Mouse (Mus musculus): ENCODE results near the gene Gm28308. TPM values are rescaled to one million over a fixed set of nuclear protein-coding genes. Genes with fewer than 3 reads are reported as not detected.

The Gm28308 gene
- total RNA-seq, 2 experiments from 2014 or later: not detected

Other genes with a start within 250 kb of the Gm28308 start
- gene Skap2, start 200.8 kb downstream of the Gm28308 start, total RNA-seq (2023): 10 to 100 TPM in 1 of 2 experiments, 1 to 10 TPM in 1; 9.8 to 18.1 TPM
- gene Hoxa1, start 55.0 kb downstream of the Gm28308 start, total RNA-seq (2023): not detected
- gene Hoxa2, start 48.5 kb downstream of the Gm28308 start, total RNA-seq (2023): not detected
- not detected for gene 5730596B20Rik, start 35.8 kb downstream of the Gm28308 start, total RNA-seq (2023)
- not detected for gene Hoxa4, start 21.6 kb downstream of the Gm28308 start, total RNA-seq (2023)
- gene Hoxa5, start 8.8 kb downstream of the Gm28308 start, total RNA-seq (2023): not detected
- not detected for gene Hoxa6, start 4.6 kb downstream of the Gm28308 start, total RNA-seq (2023)
- gene Hoxa3, start within 50 bp of the Gm28308 start, total RNA-seq (2023): not detected
- gene Hoxa7, start 8.5 kb upstream of the Gm28308 start, total RNA-seq (2023): not detected
- gene Hoxa9, start 17.8 kb upstream of the Gm28308 start, total RNA-seq (2023): not detected
- not detected for gene Hoxa10, start 27.5 kb upstream of the Gm28308 start, total RNA-seq (2023)
- gene Hoxa11, start 32.5 kb upstream of the Gm28308 start, total RNA-seq (2023): not detected
- gene Hoxa13, start 47.5 kb upstream of the Gm28308 start, total RNA-seq (2023): not detected
- gene Evx1, start 100.2 kb upstream of the Gm28308 start, total RNA-seq (2023): under 1 TPM; 0.17 to 0.77 TPM

Measured in T-cell, adult 66 days (primary cell).